Mouse (Mus musculus): ENCODE results near the gene Shisal2a.
"Not testable (repeated sequence)": the region's sequence is repeated elsewhere in the genome, so short reads cannot be mapped to it uniquely, and the experiment has no call there.

The Shisal2a gene

GRCm38 (mm10) chr4:108372166-108372565, 11.0 kb downstream of the Shisal2a start:
- no peak for DNase-seq (ENCODE audit: inconsistent ontology term)

- DNase-seq (ENCODE audit: inconsistent ontology term), result peak; percentile 49
These were observed 11.7 kb downstream of the Shisal2a start for GRCm38 (mm10) chr4:108371421-108371820.

- no peak for DNase-seq (ENCODE audit: inconsistent ontology term)
These were observed 12.7 kb downstream of the Shisal2a start for GRCm38 (mm10) chr4:108370409-108370808.

- DNase-seq (ENCODE audit: inconsistent ontology term), result no peak
These were observed 13.9 kb downstream of the Shisal2a start for GRCm38 (mm10) chr4:108369254-108369653.

- no peak for DNase-seq (ENCODE audit: inconsistent ontology term)
These were observed 19.1 kb downstream of the Shisal2a start for GRCm38 (mm10) chr4:108364111-108364476.

GRCm38 (mm10) chr4:108363355-108364110, 19.6 kb downstream of the Shisal2a start:
- DNase-seq (ENCODE audit: inconsistent ontology term), result peak; percentile 73

GRCm38 (mm10) chr4:108362321-108363261, 20.6 kb downstream of the Shisal2a start:
- peak; percentile 76 for DNase-seq (ENCODE audit: inconsistent ontology term)

- DNase-seq (ENCODE audit: inconsistent ontology term), result peak; percentile 23
These were observed 22.8 kb downstream of the Shisal2a start for GRCm38 (mm10) chr4:108360136-108361055.

- no peak for DNase-seq (ENCODE audit: inconsistent ontology term)
These were observed 24.7 kb downstream of the Shisal2a start for GRCm38 (mm10) chr4:108358498-108358897.

- no peak for DNase-seq (ENCODE audit: inconsistent ontology term)
These were observed 25.7 kb downstream of the Shisal2a start for GRCm38 (mm10) chr4:108357458-108357857.

GRCm38 (mm10) chr4:108353591-108353990, 29.6 kb downstream of the Shisal2a start:
- not testable (repeated sequence) for DNase-seq (ENCODE audit: inconsistent ontology term)

- peak; percentile 79 for DNase-seq (ENCODE audit: inconsistent ontology term)
These were observed 32.3 kb downstream of the Shisal2a start for GRCm38 (mm10) chr4:108350819-108351218.

- DNase-seq (ENCODE audit: inconsistent ontology term), result peak; percentile 30
These were observed 33.2 kb downstream of the Shisal2a start for GRCm38 (mm10) chr4:108349836-108350547.

GRCm38 (mm10) chr4:108349064-108349463, 34.1 kb downstream of the Shisal2a start:
- DNase-seq (ENCODE audit: inconsistent ontology term), result no peak

GRCm38 (mm10) chr4:108348256-108348875, 34.8 kb downstream of the Shisal2a start:
- DNase-seq (ENCODE audit: inconsistent ontology term), result no peak

- DNase-seq (ENCODE audit: inconsistent ontology term), result no peak
These were observed 36.0 kb downstream of the Shisal2a start for GRCm38 (mm10) chr4:108347111-108347510.

GRCm38 (mm10) chr4:108345826-108346225, 37.3 kb downstream of the Shisal2a start:
- no peak for DNase-seq (ENCODE audit: inconsistent ontology term)

- DNase-seq (ENCODE audit: inconsistent ontology term), result no peak
These were observed 38.5 kb downstream of the Shisal2a start for GRCm38 (mm10) chr4:108344631-108345083.

- DNase-seq (ENCODE audit: inconsistent ontology term), result peak; percentile 70
These were observed 43.9 kb downstream of the Shisal2a start for GRCm38 (mm10) chr4:108339277-108339690.

- no peak for DNase-seq (ENCODE audit: inconsistent ontology term)
These were observed 44.3 kb downstream of the Shisal2a start for GRCm38 (mm10) chr4:108338811-108339210.

Data from Muller cell, postnatal 12 days (primary cell).